Mouse (Mus musculus) cerebellum, adult 2 months (tissue): ENCODE measurements around the gene Fam69b.

Source experiments
- CTCF ChIP-seq: fragments of 200-500 bp; IDR thresholded peaks from 2 replicates; pipeline ENCODE4 v1.5.1; 2011; ENCODE audit warnings: low read depth, mild to moderate bottlenecking, control low read depth, low read length, moderate library complexity, borderline replicate concordance; ENCODE audit not compliant: insufficient read depth
- POLR2A ChIP-seq: fragments of 200-500 bp; IDR thresholded peaks from 2 replicates; pipeline ENCODE4 v1.6.1; 2011; ENCODE audit warnings: low read length, control low read depth, borderline replicate concordance; ENCODE audit not compliant: insufficient read depth

DNA sequence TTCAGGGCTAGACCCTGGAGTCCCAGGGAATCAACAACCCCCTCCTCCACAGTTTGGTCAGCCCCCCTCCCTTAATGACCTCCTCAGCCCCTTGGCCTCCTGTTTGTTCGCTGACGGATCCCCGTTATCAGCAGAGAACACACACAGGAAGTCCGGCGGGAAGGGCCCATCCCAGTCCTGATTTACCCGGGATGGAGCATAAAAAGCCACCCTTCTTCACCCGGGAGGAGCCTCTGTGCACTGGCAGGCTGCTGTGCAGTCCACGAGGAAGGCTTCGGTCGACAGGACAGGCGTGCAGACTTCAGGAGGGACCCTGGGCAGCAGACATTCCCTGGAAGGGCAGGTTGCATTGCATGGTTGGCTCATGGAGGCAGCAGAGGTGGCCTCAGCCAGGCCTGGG, 44.6 kb upstream of the Fam69b start:
- TF ChIP-seq CTCF (no peak), POLR2A (peak; percentile 33; the same call in 1 of the 2 replicates)
